Mouse (Mus musculus): ENCODE data around the gene Cks2.

The Cks2 gene

GRCm38 (mm10) chr13:51644829-51645789 is at the start of gene Cks2:
TSS of gene Cks2 (plus strand) at chr13:51645232.
- in situ Hi-C loops (cut with MseI, MboI), result no loop called here

- in situ Hi-C loops (cut with MseI, MboI), result no loop called here
These were observed 49.6 kb upstream of the Cks2 start for GRCm38 (mm10) chr13:51595404-51595803.

- in situ Hi-C loops (cut with MseI, MboI), result no loop called here
These were observed 47.0 kb upstream of the Cks2 start for GRCm38 (mm10) chr13:51598063-51598462.

- in situ Hi-C loops (cut with MseI, MboI), result loop anchor here (25.0 kb wide), 1 partner anchor 638 kb away; no protein-coding TSS in a partner anchor
These were observed 44.9 kb upstream of the Cks2 start for GRCm38 (mm10) chr13:51600169-51600568.

- in situ Hi-C loops (cut with MseI, MboI), result loop anchor here (25.0 kb wide), 1 partner anchor 640 kb away; no protein-coding TSS in a partner anchor
These were observed 42.3 kb upstream of the Cks2 start for GRCm38 (mm10) chr13:51602764-51603163.

- in situ Hi-C loops (cut with MseI, MboI), result loop anchor here (25.0 kb wide), 1 partner anchor 641 kb away; no protein-coding TSS in a partner anchor
These were observed 41.7 kb upstream of the Cks2 start for GRCm38 (mm10) chr13:51603221-51603893.

- in situ Hi-C loops (cut with MseI, MboI), result loop anchor here (25.0 kb wide), 1 partner anchor 642 kb away; no protein-coding TSS in a partner anchor
These were observed 41.2 kb upstream of the Cks2 start for GRCm38 (mm10) chr13:51603894-51604244.

- in situ Hi-C loops (cut with MseI, MboI), result loop anchor here (25.0 kb wide), 1 partner anchor 647 kb away; no protein-coding TSS in a partner anchor
These were observed 35.8 kb upstream of the Cks2 start for GRCm38 (mm10) chr13:51609231-51609630.

GRCm38 (mm10) chr13:51611060-51611459 is 34.0 kb upstream of the Cks2 start:
- in situ Hi-C loops (cut with MseI, MboI), result loop anchor here (25.0 kb wide), 1 partner anchor 649 kb away; no protein-coding TSS in a partner anchor

GRCm38 (mm10) chr13:51611500-51611899 is 33.5 kb upstream of the Cks2 start:
- in situ Hi-C loops (cut with MseI, MboI), result loop anchor here (25.0 kb wide), 1 partner anchor 649 kb away; no protein-coding TSS in a partner anchor

GRCm38 (mm10) chr13:51615815-51616214 is 29.2 kb upstream of the Cks2 start:
- in situ Hi-C loops (cut with MseI, MboI), result loop anchor here (25.0 kb wide), 1 partner anchor 654 kb away; no protein-coding TSS in a partner anchor

- in situ Hi-C loops (cut with MseI, MboI), result loop anchor here (25.0 kb wide), 1 partner anchor 654 kb away; no protein-coding TSS in a partner anchor
These were observed 28.5 kb upstream of the Cks2 start for GRCm38 (mm10) chr13:51616417-51617044.

GRCm38 (mm10) chr13:51617306-51617705 is 27.7 kb upstream of the Cks2 start:
- in situ Hi-C loops (cut with MseI, MboI), result loop anchor here (25.0 kb wide), 1 partner anchor 655 kb away; no protein-coding TSS in a partner anchor

GRCm38 (mm10) chr13:51617861-51618260 is 27.2 kb upstream of the Cks2 start:
- in situ Hi-C loops (cut with MseI, MboI), result loop anchor here (25.0 kb wide), 1 partner anchor 656 kb away; no protein-coding TSS in a partner anchor

GRCm38 (mm10) chr13:51618602-51619001 is 26.4 kb upstream of the Cks2 start:
- in situ Hi-C loops (cut with MseI, MboI), result loop anchor here (25.0 kb wide), 1 partner anchor 656 kb away; no protein-coding TSS in a partner anchor

- in situ Hi-C loops (cut with MseI, MboI), result loop anchor here (25.0 kb wide), 1 partner anchor 660 kb away; no protein-coding TSS in a partner anchor
These were observed 22.4 kb upstream of the Cks2 start for GRCm38 (mm10) chr13:51622626-51623025.

- in situ Hi-C loops (cut with MseI, MboI), result loop anchor here (25.0 kb wide), 1 partner anchor 661 kb away; no protein-coding TSS in a partner anchor
These were observed 21.4 kb upstream of the Cks2 start for GRCm38 (mm10) chr13:51623678-51624077.

- in situ Hi-C loops (cut with MseI, MboI), result no loop called here
These were observed 16.7 kb upstream of the Cks2 start for GRCm38 (mm10) chr13:51628273-51628848.

GRCm38 (mm10) chr13:51631354-51631992 is 13.6 kb upstream of the Cks2 start:
- in situ Hi-C loops (cut with MseI, MboI), result no loop called here

GRCm38 (mm10) chr13:51632560-51633218 is 12.3 kb upstream of the Cks2 start:
- in situ Hi-C loops (cut with MseI, MboI), result no loop called here

All from mouse trophoblast stem cell (cell line).